In the genomic region with DNA sequence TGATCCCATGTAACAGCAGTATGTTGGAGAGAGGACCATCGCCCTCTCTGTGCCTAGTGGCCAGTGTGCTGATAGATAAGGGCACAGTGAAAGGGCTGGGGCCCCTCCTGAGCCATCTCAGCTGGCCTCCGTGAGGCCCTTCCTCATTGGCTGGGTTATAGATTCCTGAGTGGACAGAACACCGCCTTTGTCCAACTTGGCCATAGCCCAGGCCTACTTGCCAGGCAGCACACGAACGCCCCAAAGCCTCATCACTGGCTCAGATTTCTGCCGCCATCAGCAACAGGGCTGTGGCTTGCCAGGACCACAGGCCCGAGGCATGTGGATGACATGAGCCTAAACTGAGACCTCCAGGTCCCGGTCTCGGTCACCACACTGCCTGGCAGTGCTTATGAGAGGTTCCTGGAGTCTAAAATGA, we compare ENCODE assay signal across 8 mouse cellular contexts. TPM values are rescaled to one million over a fixed set of nuclear protein-coding genes. Genes with fewer than 3 reads are reported as not detected.
DNase-seq lines count a peak whose midpoint lies in the region; ATAC-seq and TF ChIP-seq lines count a peak whose summit lies in the region.

No protein-coding gene starts in this region.

- ATAC-seq in forebrain, embryonic 15.5 days (replicated peaks), result peak; percentile 46; the same call in 1 of the 2 replicates
- ATAC-seq in forebrain, embryonic 12.5 days (ENCODE audit: low FRiP score), result no peak
- ATAC-seq in heart, embryonic 11.5 days (replicated peaks; ENCODE audit: insufficient number of reproducible peaks, low FRiP score, low TSS enrichment), result no peak

- H3K4me1 ChIP-seq in forebrain, embryonic 15.5 days, result 0 out of 2 replicates have a peak, but pooled peaks cover 8% of the 10 kb centered on the region
- H3K4me1 ChIP-seq in forebrain, embryonic 12.5 days, result no peaks in the 10 kb centered on the region; the same call in 1 of the 2 replicates
- peaks cover 52% of the 10 kb centered on the region for H3K4me1 ChIP-seq in heart, embryonic 11.5 days (ENCODE audit: control insufficient read depth, insufficient read depth, low read length)
- peaks cover 23% of the 10 kb centered on the region for H3K4me1 ChIP-seq in lung, adult 2 months (ENCODE audit: control insufficient read depth, insufficient read depth, low read length)
- peaks cover 27% of the 10 kb centered on the region for H3K4me1 ChIP-seq in small intestine, adult 2 months (ENCODE audit: control insufficient read depth, insufficient read depth, insufficient read length, low read length)

- WGBS in forebrain, embryonic 15.5 days, result 61% methylated on average over 9 of the region's 9 CpGs
- 77% methylated on average over 9 of the region's 9 CpGs for WGBS in forebrain, embryonic 12.5 days
- WGBS in heart, embryonic 11.5 days (ENCODE audit: insufficient replicate concordance), result 50% methylated on average over 9 of the region's 9 CpGs
- WGBS in lung, adult 2 months, result 54% methylated on average over 9 of the region's 9 CpGs
- WGBS in small intestine, adult 2 months, result 62% methylated on average over 9 of the region's 9 CpGs

- H3K27me3 ChIP-seq in forebrain, embryonic 15.5 days, result no peaks in the 10 kb centered on the region
- H3K27me3 ChIP-seq in forebrain, embryonic 12.5 days, result no peaks in the 10 kb centered on the region; the same call in 1 of the 2 replicates
- H3K27me3 ChIP-seq in heart, embryonic 11.5 days (ENCODE audit: control insufficient read depth, insufficient read depth, low read length), result peaks cover 8% of the 10 kb centered on the region; the same call in 1 of the 2 replicates
- no peaks in the 10 kb centered on the region for H3K27me3 ChIP-seq in small intestine, adult 2 months (ENCODE audit: control insufficient read depth, insufficient read depth, low read length)

- TF ChIP-seq POLR2A in lung, adult 2 months (IDR thresholded peaks at IDR 0.05; ENCODE audit: borderline replicate concordance, extremely low read depth, low read depth, low read length), result 0 out of 2 replicates have a peak, but pooled peaks have one; percentile 10
- TF ChIP-seq POLR2A in small intestine, adult 2 months (IDR thresholded peaks at IDR 0.05; ENCODE audit: low read depth, low read length), result no peak

- H3K36me3 ChIP-seq in forebrain, embryonic 15.5 days, result no peaks in the 10 kb centered on the region
- no peaks in the 10 kb centered on the region for H3K36me3 ChIP-seq in forebrain, embryonic 12.5 days (replicated peaks)
- H3K36me3 ChIP-seq in heart, embryonic 11.5 days (ENCODE audit: control insufficient read depth, insufficient read depth, low read length), result no peaks in the 10 kb centered on the region
- no peaks in the 10 kb centered on the region for H3K36me3 ChIP-seq in small intestine, adult 2 months (ENCODE audit: control insufficient read depth, insufficient read depth, low read length)

- DNase-seq in cerebellum, postnatal 10 days, result peak; percentile 82 to 88
- peak; percentile 79 for DNase-seq in kidney, postnatal 14 days
- DNase-seq in lung, adult 2 months, result peak; percentile 52
- no peak for DNase-seq in spleen, postnatal 10 days (ENCODE audit: low spot score in 2 of 2)

- H3K9ac ChIP-seq in forebrain, embryonic 15.5 days (replicated peaks), result no peak overlapping the region
- no peak overlapping the region for H3K9ac ChIP-seq in forebrain, embryonic 12.5 days
- H3K9ac ChIP-seq in heart, embryonic 11.5 days (ENCODE audit: low read depth, low read length), result peak overlapping the region; percentile 40

- no peaks in the 10 kb centered on the region for H3K9me3 ChIP-seq in forebrain, embryonic 15.5 days
- no peaks in the 10 kb centered on the region for H3K9me3 ChIP-seq in forebrain, embryonic 12.5 days
- H3K9me3 ChIP-seq in heart, embryonic 11.5 days (replicated peaks; ENCODE audit: control insufficient read depth, low read length), result no peaks in the 10 kb centered on the region

- H3K27ac ChIP-seq in forebrain, embryonic 15.5 days (replicated peaks), result 0 out of 2 replicates have a peak overlapping the region, but pooled peaks have one; percentile 2
- H3K27ac ChIP-seq in forebrain, embryonic 12.5 days, result no peak overlapping the region
- no peak overlapping the region for H3K27ac ChIP-seq in heart, embryonic 11.5 days (ENCODE audit: low read depth, low read length)
- peak overlapping the region; percentile 14; the same call in 1 of the 2 replicates for H3K27ac ChIP-seq in small intestine, adult 2 months (ENCODE audit: insufficient read depth, low read depth, low read length)

- no peak overlapping the region for H3K4me3 ChIP-seq in forebrain, embryonic 15.5 days
- no peak overlapping the region for H3K4me3 ChIP-seq in forebrain, embryonic 12.5 days (replicated peaks)
- no peak overlapping the region for H3K4me3 ChIP-seq in heart, embryonic 11.5 days (ENCODE audit: low read depth, low read length)
- no peak overlapping the region for H3K4me3 ChIP-seq in lung, adult 2 months (replicated peaks; ENCODE audit: extremely low read depth, low read depth, low read length)
- no peak overlapping the region for H3K4me3 ChIP-seq in small intestine, adult 2 months (ENCODE audit: low read depth, low read length)

- no peak for TF ChIP-seq CTCF in lung, adult 2 months (IDR thresholded peaks at IDR 0.05; ENCODE audit: insufficient read depth, low read length)
- no peak for TF ChIP-seq CTCF in small intestine, adult 2 months (IDR thresholded peaks at IDR 0.05; ENCODE audit: extremely low read depth, insufficient read length, insufficient replicate concordance, low read depth, low read length)

- H3K4me2 ChIP-seq in forebrain, embryonic 15.5 days (replicated peaks), result no peak overlapping the region
- H3K4me2 ChIP-seq in forebrain, embryonic 12.5 days, result no peak overlapping the region
- 0 out of 2 replicates have a peak overlapping the region, but pooled peaks have one; percentile 3 for H3K4me2 ChIP-seq in heart, embryonic 11.5 days

RNA-seq across cellular contexts. Expression of a gene that starts 8.1 kb away (rescaled TPM):
- 9.6 and 10.9 TPM in 2 replicates for polyA plus RNA-seq in forebrain, embryonic 15.5 days (2015; fragmentation: Nextera tagmentation; extraction: Ambion mirVana)
- 5.9 and 8.2 TPM in 2 replicates for polyA plus RNA-seq in forebrain, embryonic 12.5 days (2016; fragmentation: Nextera tagmentation; extraction: Ambion mirVana)
- 3.7 and 4.1 TPM in 2 replicates for polyA plus RNA-seq in heart, embryonic 11.5 days (2014; fragmentation: Nextera tagmentation; extraction: Ambion mirVana)
- 59.4 and 80.1 TPM in 2 replicates for polyA plus RNA-seq in lung, adult 2 months (2012; rRNA removed)
- polyA plus RNA-seq in small intestine, adult 2 months (2012; rRNA removed), result 63.6 and 72.1 TPM in 2 replicates

Comparison
In these comparisons a context has a peak if more than half of its experiments do, and no peak if none do; other contexts are left out.
1. H3K27ac ChIP-seq: peak in forebrain, embryonic 15.5 days (single experiment) and small intestine, adult 2 months (single experiment); none in forebrain, embryonic 12.5 days (single experiment) and heart, embryonic 11.5 days (single experiment).
2. DNase-seq: peak in cerebellum, postnatal 10 days (2 of 2), kidney, postnatal 14 days (single experiment) and lung, adult 2 months (single experiment); none in spleen, postnatal 10 days (0 of 2).